Mouse (Mus musculus): ENCODE measurements around the gene Smad6.

GRCm38 (mm10) chr9:63965579-63965981 lies 56.3 kb downstream of the Smad6 start:
- TF ChIP-seq CTCF (IDR thresholded peaks at IDR 0.05; ENCODE audit: control insufficient read depth, insufficient read depth, low read length) (no peak), POLR2A (IDR thresholded peaks at IDR 0.05; ENCODE audit: borderline replicate concordance, control insufficient read depth, low read depth, low read length) (no peak)
